Mouse (Mus musculus) ES-Bruce4 (cell line): ENCODE measurements around the gene Prtn3. TPM values are rescaled to one million over a fixed set of nuclear protein-coding genes. Genes with fewer than 3 reads are reported as not detected.

Source experiments
- H3K27ac ChIP-seq: 2 replicates; pipeline ENCODE4 v1.5.1; 2012; ENCODE audit warnings: low read length, inconsistent platforms; ENCODE audit not compliant: insufficient read depth
- H3K27me3 ChIP-seq: 2 replicates; pipeline ENCODE4 v1.6.1; 2012; ENCODE audit warnings: mild to moderate bottlenecking, low read length, inconsistent platforms; ENCODE audit not compliant: control insufficient read depth, poor library complexity, insufficient read depth, severe bottlenecking
- H3K36me3 ChIP-seq: 2 replicates; pipeline ENCODE4 v1.6.1; 2012; ENCODE audit warnings: inconsistent platforms, mild to moderate bottlenecking, low read length, moderate library complexity; ENCODE audit not compliant: control insufficient read depth, poor library complexity, insufficient read depth, severe bottlenecking
- H3K4me1 ChIP-seq: one replicate; pipeline ENCODE4 v1.8.1; 2011; ENCODE audit warnings: low read length; ENCODE audit not compliant: control insufficient read depth, insufficient read depth
- H3K4me3 ChIP-seq: 2 replicates; pipeline ENCODE4 v1.5.1; 2011; ENCODE audit warnings: low read depth, mild to moderate bottlenecking, low read length
- H3K9ac ChIP-seq: 2 replicates; pipeline ENCODE4 v1.6.1; 2012; ENCODE audit warnings: low read depth, mild to moderate bottlenecking, inconsistent platforms; ENCODE audit not compliant: poor library complexity, severe bottlenecking
- H3K9me3 ChIP-seq: replicated peaks from 2 replicates; pipeline ENCODE4 v1.6.1; 2012; ENCODE audit warnings: mild to moderate bottlenecking, low read length, inconsistent platforms; ENCODE audit not compliant: control insufficient read depth, poor library complexity, insufficient read depth, severe bottlenecking
- CTCF ChIP-seq: IDR thresholded peaks from one replicate; pipeline ENCODE4 v1.8.1; 2011; ENCODE audit warnings: low read depth, low read length
- EP300 ChIP-seq: IDR thresholded peaks from 2 replicates; pipeline ENCODE4 v1.6.1; 2011; ENCODE audit warnings: low read depth, low read length; ENCODE audit not compliant: insufficient read depth
- POLR2A ChIP-seq: IDR thresholded peaks from one replicate; pipeline ENCODE4 v1.8.1; 2011; ENCODE audit warnings: low read length; ENCODE audit not compliant: insufficient read depth
- polyA plus RNA-seq: library from polyadenylated mRNA; stranded (reverse); fragments of >200 nt; gene quantifications from 2 replicates; pipeline ENCODE4 v1.2.4, GENCODE M21; 2011; ENCODE audit warnings: low read depth; ENCODE audit not compliant: missing spikeins, insufficient read depth, insufficient read length

Prtn3 gene
- polyA plus RNA-seq, 1 experiment: 13.1 TPM

GRCm38 (mm10) chr10:79924998-79925784 lies 50.9 kb downstream of the Prtn3 start:
- no peak overlapping the region for H3K27ac ChIP-seq
- H3K4me3 ChIP-seq: no peak overlapping the region
- TF ChIP-seq POLR2A: no peak
- peak; percentile 56; the same call in 1 of the 2 replicates for TF ChIP-seq EP300
- peak; percentile 99 for TF ChIP-seq CTCF
- H3K9ac ChIP-seq: no peak overlapping the region
- H3K27me3 ChIP-seq: no peaks in the 10 kb centered on the region
- H3K36me3 ChIP-seq: no peaks in the 10 kb centered on the region
- no peaks in the 10 kb centered on the region for H3K9me3 ChIP-seq
- peaks cover 4% of the 10 kb centered on the region for H3K4me1 ChIP-seq

DNA sequence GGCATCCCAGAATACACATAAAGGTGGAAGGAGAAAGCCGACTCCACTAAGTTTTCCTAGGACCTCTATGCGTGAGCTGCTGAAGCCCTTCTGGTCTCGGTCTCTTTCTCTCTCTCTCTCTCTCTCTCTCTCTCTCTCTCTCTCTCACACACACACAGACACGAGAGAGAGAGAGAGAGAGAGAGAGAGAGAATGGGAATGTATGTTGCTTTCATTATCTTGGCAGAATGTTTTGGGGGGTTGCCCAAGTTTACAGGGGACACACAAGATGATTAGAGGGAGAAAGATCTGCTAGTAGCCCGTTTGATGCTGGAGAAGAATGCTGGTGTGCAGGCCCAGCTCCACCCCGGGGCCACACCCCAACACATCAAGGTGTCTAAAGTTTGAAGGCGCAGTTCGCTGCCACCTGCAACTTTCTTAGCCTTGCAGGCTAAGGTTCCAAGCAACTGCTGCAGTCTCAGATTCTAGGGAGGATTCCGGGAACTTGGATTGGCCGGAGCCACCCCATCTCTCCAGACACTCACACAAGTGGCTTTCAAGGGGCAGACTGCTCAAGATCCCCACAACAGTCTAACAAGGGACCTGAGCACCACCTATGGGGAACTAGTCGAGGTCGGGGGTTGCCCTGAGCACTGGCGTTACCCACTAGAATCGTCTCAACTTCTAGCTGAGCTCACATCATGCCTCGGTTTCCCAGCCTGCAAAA lies 51.7 kb downstream of the Prtn3 start:
- H3K9me3 ChIP-seq: no peaks in the 10 kb centered on the region
- H3K36me3 ChIP-seq: no peaks in the 10 kb centered on the region
- no peaks in the 10 kb centered on the region for H3K4me1 ChIP-seq
- no peak overlapping the region for H3K27ac ChIP-seq
- peak overlapping the region; percentile 86 for H3K4me3 ChIP-seq
- peak overlapping the region; percentile 88 for H3K9ac ChIP-seq
- TF ChIP-seq CTCF: no peak
- TF ChIP-seq EP300: no peak
- no peak for TF ChIP-seq POLR2A
- H3K27me3 ChIP-seq: no peaks in the 10 kb centered on the region

DNA sequence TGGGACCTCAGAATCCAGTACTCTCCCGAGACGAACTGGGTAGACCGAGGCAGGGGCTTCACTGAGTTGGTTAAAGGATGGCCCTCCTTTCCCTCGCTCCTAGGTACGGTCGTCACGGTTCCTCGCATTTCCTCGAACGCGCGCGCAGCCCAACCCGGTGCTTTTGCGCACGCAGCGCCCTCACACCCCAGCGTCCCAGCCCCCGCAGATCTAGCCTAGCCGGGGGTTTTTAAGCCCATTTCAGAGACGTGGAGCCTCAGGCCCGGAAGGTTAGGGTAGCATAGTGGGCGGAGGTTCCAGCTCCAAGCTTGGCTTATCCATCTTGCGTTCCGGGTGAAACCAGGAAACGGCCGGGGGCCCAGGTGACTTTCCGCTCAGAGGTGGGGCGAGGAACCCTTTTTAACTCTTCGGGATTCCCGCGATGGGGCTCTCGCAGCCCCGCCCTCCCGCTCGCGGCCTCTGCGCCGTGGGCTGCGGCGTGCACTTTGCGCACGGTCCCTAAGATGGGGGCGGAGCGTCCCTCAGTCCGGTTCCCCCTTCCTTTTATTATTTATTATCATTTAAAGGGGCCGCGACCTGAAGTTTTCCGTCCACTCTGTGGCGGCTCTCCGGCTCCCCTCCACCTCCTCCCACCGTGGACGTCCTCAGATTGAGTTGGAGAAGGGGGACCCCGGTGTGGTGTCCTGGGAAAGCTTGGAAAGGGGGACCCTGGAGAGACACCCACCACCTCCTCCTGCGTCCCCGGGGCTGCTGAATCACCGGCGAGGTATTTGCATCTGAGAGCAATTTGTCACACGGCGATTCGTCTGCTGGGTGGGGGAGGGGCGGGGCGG lies 52.4 kb downstream of the Prtn3 start, which contains the start of gene Arid3a:
Gene Arid3a, plus strand, starts transcription at position 553 of the 833 bp plus-strand sequence.
- peak within 1 kb of the TSS; percentile 86 for H3K4me3 ChIP-seq
- H3K9me3 ChIP-seq: no peaks in the 10 kb centered on the region
- no peaks in the 10 kb centered on the region for H3K27me3 ChIP-seq
- no peaks in the 10 kb centered on the region for H3K4me1 ChIP-seq
- TF ChIP-seq CTCF (no peak), POLR2A (no peak), EP300 (peak; percentile 53; the same call in 1 of the 2 replicates)
- H3K36me3 ChIP-seq: no peaks in the 10 kb centered on the region
- peak within 1 kb of the TSS; percentile 88 for H3K9ac ChIP-seq
- H3K27ac ChIP-seq: no peak within 1 kb of the TSS

- H3K9me3 ChIP-seq: no peaks in the 10 kb centered on the region
- peak overlapping the region; percentile 86 for H3K4me3 ChIP-seq
- peak overlapping the region; percentile 88 for H3K9ac ChIP-seq
- TF ChIP-seq EP300 (no peak), CTCF (no peak), POLR2A (no peak)
- H3K36me3 ChIP-seq: no peaks in the 10 kb centered on the region
- no peaks in the 10 kb centered on the region for H3K27me3 ChIP-seq
- no peaks in the 10 kb centered on the region for H3K4me1 ChIP-seq
- no peak overlapping the region for H3K27ac ChIP-seq
These were observed 53.2 kb downstream of the Prtn3 start for GRCm38 (mm10) chr10:79927324-79928029.

GRCm38 (mm10) chr10:79928030-79928694 lies 53.9 kb downstream of the Prtn3 start:
- TF ChIP-seq CTCF (no peak), POLR2A (no peak), EP300 (no peak)
- no peak overlapping the region for H3K27ac ChIP-seq
- H3K9me3 ChIP-seq: no peaks in the 10 kb centered on the region
- peak overlapping the region; percentile 86 for H3K4me3 ChIP-seq
- H3K9ac ChIP-seq: peak overlapping the region; percentile 88
- no peaks in the 10 kb centered on the region for H3K36me3 ChIP-seq
- no peaks in the 10 kb centered on the region for H3K4me1 ChIP-seq
- H3K27me3 ChIP-seq: no peaks in the 10 kb centered on the region
